Comparison of ENCODE assay signal across 7 mouse cellular contexts in the genomic region with DNA sequence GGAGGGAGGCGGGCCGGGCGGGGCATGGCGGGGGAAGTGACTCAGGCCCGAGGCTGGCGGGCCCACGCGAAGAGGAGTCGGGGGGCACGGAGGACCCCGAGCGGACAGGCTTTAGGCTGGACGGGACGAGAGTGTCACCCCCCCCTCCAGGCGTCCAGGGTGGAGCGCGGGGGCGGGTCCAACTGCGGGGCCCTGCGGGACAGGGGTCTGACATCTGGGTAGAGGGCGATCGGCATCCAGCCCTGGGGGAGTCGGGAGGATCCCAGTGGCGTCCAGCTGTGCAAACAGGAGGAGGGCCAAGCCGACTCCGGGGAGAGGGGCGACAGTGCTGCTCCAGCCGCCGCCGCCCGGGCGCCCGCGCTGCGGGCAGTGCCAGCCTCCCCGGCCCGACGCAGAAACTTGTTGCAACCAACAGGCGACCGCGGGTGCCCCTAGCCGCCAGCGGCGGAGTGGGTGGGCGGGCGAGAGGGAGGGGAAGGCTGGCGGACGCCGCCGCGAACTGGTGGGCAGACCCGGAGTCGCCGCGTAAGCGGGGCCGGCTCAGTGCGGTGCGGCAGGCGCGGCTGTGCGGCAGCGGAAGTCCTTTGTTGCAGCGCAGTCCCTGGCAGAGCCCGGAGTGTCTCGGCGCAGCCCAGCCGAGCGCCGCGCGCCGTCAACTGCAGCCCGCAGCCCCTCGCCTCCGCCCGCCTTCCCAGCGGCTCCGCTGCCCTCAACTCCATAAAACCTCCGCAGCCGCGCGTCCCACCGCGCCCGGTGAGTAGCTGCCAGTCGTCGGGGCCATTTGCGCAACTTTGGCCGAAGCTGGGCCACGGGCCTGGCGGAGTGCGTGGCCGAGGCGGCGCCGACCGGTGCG. TPM values are rescaled to one million over a fixed set of nuclear protein-coding genes. Genes with fewer than 3 reads are reported as not detected.
DNase-seq lines count a peak whose midpoint lies in the region; ATAC-seq and TF ChIP-seq lines count a peak whose summit lies in the region.

A gene (plus strand): TSS at position 289 of the 853 bp plus-strand sequence.

- H3K9ac ChIP-seq in intestine, embryonic 16.5 days (ENCODE audit: low read depth, low read length) = peak within 1 kb of the TSS; percentile 99
- peak within 1 kb of the TSS; percentile 97 for H3K9ac ChIP-seq in midbrain, embryonic 12.5 days (replicated peaks)

- no peaks in the 10 kb centered on the region for H3K36me3 ChIP-seq in intestine, embryonic 16.5 days (ENCODE audit: control insufficient read depth, insufficient read depth, low read length)
- no peaks in the 10 kb centered on the region for H3K36me3 ChIP-seq in limb, embryonic 10.5 days
- no peaks in the 10 kb centered on the region for H3K36me3 ChIP-seq in midbrain, embryonic 12.5 days
- no peaks in the 10 kb centered on the region for H3K36me3 ChIP-seq in small intestine, adult 2 months (ENCODE audit: control insufficient read depth, insufficient read depth, low read length)

- WGBS in intestine, embryonic 16.5 days = under 1% methylated on average over 96 of the region's 99 CpGs
- WGBS in limb, embryonic 10.5 days = under 1% methylated on average over 99 of the region's 99 CpGs
- under 1% methylated on average over 79 of the region's 99 CpGs for WGBS in midbrain, embryonic 12.5 days
- WGBS in small intestine, adult 2 months = 1% methylated on average over 86 of the region's 99 CpGs

- TF ChIP-seq CTCF in small intestine, adult 2 months (IDR thresholded peaks at IDR 0.05; ENCODE audit: extremely low read depth, insufficient read length, insufficient replicate concordance, low read depth, low read length) = no peak

- H3K27me3 ChIP-seq in intestine, embryonic 16.5 days (replicated peaks; ENCODE audit: control insufficient read depth, insufficient read depth, low read length) = no peaks in the 10 kb centered on the region
- H3K27me3 ChIP-seq in limb, embryonic 10.5 days (ENCODE audit: low read depth, poor library complexity, severe bottlenecking) = no peaks in the 10 kb centered on the region
- no peaks in the 10 kb centered on the region for H3K27me3 ChIP-seq in midbrain, embryonic 12.5 days
- no peaks in the 10 kb centered on the region for H3K27me3 ChIP-seq in small intestine, adult 2 months (ENCODE audit: control insufficient read depth, insufficient read depth, low read length)

- peak; percentile 54; the same call in 1 of the 2 replicates for TF ChIP-seq POLR2A in small intestine, adult 2 months (IDR thresholded peaks at IDR 0.05; ENCODE audit: low read depth, low read length)

- peak; percentile 60 for ATAC-seq in intestine, embryonic 16.5 days
- ATAC-seq in midbrain, embryonic 12.5 days (ENCODE audit: low FRiP score, low read depth) = peak; percentile 61

- peak within 1 kb of the TSS; percentile 100 for H3K27ac ChIP-seq in intestine, embryonic 16.5 days (ENCODE audit: low read length)
- peak within 1 kb of the TSS; percentile 100 for H3K27ac ChIP-seq in limb, embryonic 10.5 days
- H3K27ac ChIP-seq in midbrain, embryonic 12.5 days (replicated peaks) = peak within 1 kb of the TSS; percentile 98
- peak within 1 kb of the TSS; percentile 96 for H3K27ac ChIP-seq in small intestine, adult 2 months (ENCODE audit: insufficient read depth, low read depth, low read length)

- peaks cover 31% of the 10 kb centered on the region for H3K4me1 ChIP-seq in intestine, embryonic 16.5 days (ENCODE audit: control insufficient read depth, insufficient read depth, low read length)
- H3K4me1 ChIP-seq in limb, embryonic 10.5 days = peaks cover 53% of the 10 kb centered on the region
- H3K4me1 ChIP-seq in midbrain, embryonic 12.5 days = peaks cover 40% of the 10 kb centered on the region
- peaks cover 4% of the 10 kb centered on the region; the same call in 1 of the 2 replicates for H3K4me1 ChIP-seq in small intestine, adult 2 months (ENCODE audit: control insufficient read depth, insufficient read depth, insufficient read length, low read length)

- intact Hi-C loops in gastrocnemius, postnatal 36 days (cut with DNase I) = loop anchor here (2.0 kb wide), 1 partner anchor 35 kb away; a partner anchor contains a TSS

- peak within 1 kb of the TSS; percentile 81 for H3K4me2 ChIP-seq in intestine, embryonic 16.5 days (ENCODE audit: low read depth, low read length)
- peak within 1 kb of the TSS; percentile 84 for H3K4me2 ChIP-seq in midbrain, embryonic 12.5 days (replicated peaks)

- DNase-seq in adrenal gland, adult 18-20 months (ENCODE audit: low spot score in 2 of 2) = peak; percentile 78 to 80
- DNase-seq in embryo, embryonic 11 days = peak; percentile 87
- peak; percentile 69 to 80 for DNase-seq in gastrocnemius, postnatal 36 days
- DNase-seq in limb, embryonic 10.5 days (ENCODE audit: low spot score) = peak; percentile 90

- no peaks in the 10 kb centered on the region for H3K9me3 ChIP-seq in intestine, embryonic 16.5 days (ENCODE audit: control insufficient read depth, low read length)
- no peaks in the 10 kb centered on the region for H3K9me3 ChIP-seq in limb, embryonic 10.5 days (replicated peaks)
- no peaks in the 10 kb centered on the region for H3K9me3 ChIP-seq in midbrain, embryonic 12.5 days

- H3K4me3 ChIP-seq in intestine, embryonic 16.5 days (ENCODE audit: low read length) = peak within 1 kb of the TSS; percentile 99
- H3K4me3 ChIP-seq in limb, embryonic 10.5 days = peak within 1 kb of the TSS; percentile 99
- peak within 1 kb of the TSS; percentile 93 for H3K4me3 ChIP-seq in midbrain, embryonic 12.5 days
- H3K4me3 ChIP-seq in small intestine, adult 2 months (ENCODE audit: low read depth, low read length) = peak within 1 kb of the TSS; percentile 95

RNA-seq across cellular contexts. Expression of the gene that starts here (rescaled TPM):
- 1 to 10 TPM; 4.1 to 4.7 TPM for total RNA-seq in adrenal gland, adult 18-20 months (2021)
- total RNA-seq in gastrocnemius, postnatal 36 days (2021) = 1 to 10 TPM; 3.0 to 4.0 TPM
- 5.4 and 5.6 TPM in 2 replicates for polyA plus RNA-seq in intestine, embryonic 16.5 days (2015; fragmentation: Nextera tagmentation; extraction: Ambion mirVana)
- polyA plus RNA-seq in limb, embryonic 10.5 days (2016; fragmentation: Nextera tagmentation; extraction: Ambion mirVana) = 9.7 and 11.1 TPM in 2 replicates
- 7.5 and 7.7 TPM in 2 replicates for polyA plus RNA-seq in midbrain, embryonic 12.5 days (2016; fragmentation: Nextera tagmentation; extraction: Ambion mirVana)
- polyA plus RNA-seq in small intestine, adult 2 months (2012; rRNA removed) = 0.55 and 0.89 TPM in 2 replicates

Comparison
In these comparisons a context has a peak if more than half of its experiments do, and no peak if none do; other contexts are left out.
1. Peak in every context shown above with its lines: DNase-seq, ATAC-seq, H3K4me3 ChIP-seq and H3K27ac ChIP-seq.